Mouse (Mus musculus) stomach, postnatal 0 days (tissue): Measurements from ENCODE around the gene Slc6a9. TPM values are rescaled to one million over a fixed set of nuclear protein-coding genes. Genes with fewer than 3 reads are reported as not detected.

Experiments used
- ATAC-seq: fragments of 200-750 bp; cut with Nextera tagmentation; 2 replicates; pipeline ENCODE4 v1.8.0; 2017; ENCODE audit not compliant: low FRiP score, low TSS enrichment
- DNase-seq: peaks from one replicate; pipeline ENCODE4 v3.0.0-alpha.2; 2016; ENCODE audit warnings: low spot score
- H3K27ac ChIP-seq: fragments of 300-500 bp; sonication (generic); replicated peaks from 2 replicates; pipeline ENCODE4 v1.5.1; 2014; ENCODE audit warnings: mild to moderate bottlenecking, control low read depth
- H3K27me3 ChIP-seq: fragments of 300-500 bp; sonication (generic); 2 replicates; pipeline ENCODE4 v1.6.1; 2014; ENCODE audit warnings: low read length; ENCODE audit not compliant: control insufficient read depth, insufficient read depth
- H3K36me3 ChIP-seq: fragments of 300-500 bp; sonication (generic); 2 replicates; pipeline ENCODE4 v1.6.1; 2014; ENCODE audit warnings: low read length, mixed read lengths; ENCODE audit not compliant: control insufficient read depth, insufficient read depth
- H3K4me1 ChIP-seq: fragments of 300-500 bp; sonication (generic); replicated peaks from 2 replicates; pipeline ENCODE4 v1.6.1; 2014; ENCODE audit warnings: antibody characterized with exemption; ENCODE audit not compliant: control insufficient read depth, insufficient read depth
- H3K4me2 ChIP-seq: fragments of 300-500 bp; sonication (generic); replicated peaks from 2 replicates; pipeline ENCODE4 v1.6.1; 2014; ENCODE audit warnings: low read depth, mild to moderate bottlenecking, control low read depth, moderate library complexity
- H3K4me3 ChIP-seq: fragments of 300-500 bp; sonication (generic); 2 replicates; pipeline ENCODE4 v1.5.1; 2014; ENCODE audit warnings: low read depth, low read length, control low read depth
- H3K9ac ChIP-seq: fragments of 300-500 bp; sonication (generic); 2 replicates; pipeline ENCODE4 v1.6.1; 2014; ENCODE audit warnings: mild to moderate bottlenecking, low read length, control low read depth, mixed read lengths
- H3K9me3 ChIP-seq: fragments of 300-500 bp; sonication (generic); 2 replicates; pipeline ENCODE4 v1.6.1; 2016; ENCODE audit warnings: low read length; ENCODE audit not compliant: control insufficient read depth
- CTCF ChIP-seq: IDR thresholded peaks from 2 replicates; pipeline ENCODE4 v1.5.1; 2016; ENCODE audit warnings: antibody characterized with exemption, low read depth, mild to moderate bottlenecking, moderate library complexity
- EP300 ChIP-seq: optimal IDR thresholded peaks from 2 replicates; pipeline ENCODE3; 2016; ENCODE audit warnings: antibody characterized with exemption
- WGBS: fragments of 180-500 bp; shearing (Covaris S2); extraction: QIAGEN DNeasy Blood & Tissue Kit; methylation state at CpG from one replicate; pipeline ENCODE4 v1.1.7; 2014; 5-methylcytosine and 5-hydroxymethylcytosine counted together
- polyA plus RNA-seq: library from polyadenylated mRNA; unstranded; fragments of >200 nt; fragmentation: Nextera tagmentation; extraction: Ambion mirVana; gene quantifications from 2 replicates; pipeline ENCODE4 v1.2.1, GENCODE M21; 2015

Slc6a9 gene
- polyA plus RNA-seq, 1 experiment from 2014 or later, result 20.6 TPM

GRCm38 (mm10) chr4:117834845-117835530, 682 bp downstream of the Slc6a9 start:
- Histone ChIP-seq H3K27ac (peak overlapping the region; percentile 84), H3K36me3 (no peaks in the 10 kb centered on the region)
- WGBS, result 1% methylated on average over 33 of the region's 36 CpGs

GRCm38 (mm10) chr4:117835531-117836111, 1.3 kb downstream of the Slc6a9 start:
- Histone ChIP-seq H3K4me2 (peak overlapping the region; percentile 95), H3K9me3 (no peaks in the 10 kb centered on the region), H3K27me3 (no peaks in the 10 kb centered on the region), H3K4me1 (peaks cover 10% of the 10 kb centered on the region; the same call in 1 of the 2 replicates), H3K36me3 (no peaks in the 10 kb centered on the region), H3K9ac (peak overlapping the region; percentile 62), H3K4me3 (peak overlapping the region; percentile 60), H3K27ac (peak overlapping the region; percentile 84)
- under 1% methylated on average over 50 of the region's 60 CpGs for WGBS
- TF ChIP-seq EP300 (no peak), CTCF (no peak)
- DNase-seq, result peak; percentile 61
- ATAC-seq, result peak; percentile 3

More at GRCm38 (mm10) chr4:117834845-117835530, 682 bp downstream of the Slc6a9 start:
- H3K27me3 ChIP-seq, result no peaks in the 10 kb centered on the region
- ATAC-seq (peak; percentile 30), DNase-seq (peak; percentile 89)
- peak overlapping the region; percentile 60 for H3K4me3 ChIP-seq
- no peaks in the 10 kb centered on the region for H3K9me3 ChIP-seq
- H3K4me2 ChIP-seq, result peak overlapping the region; percentile 95
- TF ChIP-seq CTCF (no peak), EP300 (no peak)
- H3K4me1 ChIP-seq, result peaks cover 12% of the 10 kb centered on the region; the same call in 1 of the 2 replicates
- peak overlapping the region; percentile 62 for H3K9ac ChIP-seq

GRCm38 (mm10) chr4:117836204-117836767, 2.0 kb downstream of the Slc6a9 start:
- Histone ChIP-seq H3K4me2 (peak overlapping the region; percentile 95), H3K27me3 (no peaks in the 10 kb centered on the region), H3K4me1 (peaks cover 9% of the 10 kb centered on the region), H3K27ac (peak overlapping the region; percentile 84), H3K9me3 (no peaks in the 10 kb centered on the region), H3K36me3 (no peaks in the 10 kb centered on the region), H3K9ac (peak overlapping the region; percentile 62), H3K4me3 (peak overlapping the region; percentile 60)
- ATAC-seq (peak; percentile 91), DNase-seq (peak; percentile 97)
- TF ChIP-seq CTCF, result no peak
- no peak for TF ChIP-seq EP300
- WGBS, result under 1% methylated on average over 40 of the region's 48 CpGs

GRCm38 (mm10) chr4:117837271-117837670, 3.0 kb downstream of the Slc6a9 start:
- H3K4me3 ChIP-seq, result no peak overlapping the region
- DNase-seq, result no peak
- no peak overlapping the region for H3K27ac ChIP-seq
- peak overlapping the region; percentile 95; the same call in 1 of the 2 replicates for H3K4me2 ChIP-seq
- H3K9ac ChIP-seq, result peak overlapping the region; percentile 62; the same call in 1 of the 2 replicates
- no peak for ATAC-seq
- H3K4me1 ChIP-seq, result peaks cover 9% of the 10 kb centered on the region
- WGBS, result 59% methylated on average over 4 of the region's 4 CpGs
- no peaks in the 10 kb centered on the region for H3K9me3 ChIP-seq
- no peak for TF ChIP-seq CTCF
- no peak for TF ChIP-seq EP300
- no peaks in the 10 kb centered on the region for H3K36me3 ChIP-seq
- no peaks in the 10 kb centered on the region for H3K27me3 ChIP-seq

- ATAC-seq, result no peak
- H3K36me3 ChIP-seq, result no peaks in the 10 kb centered on the region; the same call in 1 of the 2 replicates
- peak overlapping the region; percentile 79; the same call in 1 of the 2 replicates for H3K27ac ChIP-seq
- DNase-seq, result no peak
- H3K4me1 ChIP-seq, result peaks cover 9% of the 10 kb centered on the region
- H3K9ac ChIP-seq, result no peak overlapping the region
- no peak overlapping the region for H3K4me2 ChIP-seq
- TF ChIP-seq CTCF, result no peak
- no peaks in the 10 kb centered on the region for H3K27me3 ChIP-seq
- WGBS, result 66% methylated on average over 6 of the region's 6 CpGs
- no peak overlapping the region for H3K4me3 ChIP-seq
- no peaks in the 10 kb centered on the region for H3K9me3 ChIP-seq
These were observed 5.1 kb downstream of the Slc6a9 start for GRCm38 (mm10) chr4:117839366-117839765.

- H3K4me1 ChIP-seq, result peaks cover 9% of the 10 kb centered on the region
- no peaks in the 10 kb centered on the region for H3K9me3 ChIP-seq
- TF ChIP-seq EP300 (no peak), CTCF (no peak)
- peak overlapping the region; percentile 79 for H3K27ac ChIP-seq
- no peak overlapping the region for H3K4me3 ChIP-seq
- H3K4me2 ChIP-seq, result no peak overlapping the region
- DNase-seq (peak; percentile 56), ATAC-seq (peak; percentile 59)
- WGBS, result 78% methylated on average over 5 of the region's 5 CpGs
- H3K9ac ChIP-seq, result no peak overlapping the region
- no peaks in the 10 kb centered on the region for H3K27me3 ChIP-seq
- H3K36me3 ChIP-seq, result peaks cover 3% of the 10 kb centered on the region
These were observed 6.5 kb downstream of the Slc6a9 start for GRCm38 (mm10) chr4:117840821-117841220.
